Mouse (Mus musculus) MEL (cell line): Measurements from ENCODE around the gene Prex1. TPM values are rescaled to one million over a fixed set of nuclear protein-coding genes. Genes with fewer than 3 reads are reported as not detected.

Experiments used
- DNase-seq: peaks from one replicate; pipeline ENCODE4 v3.0.0; 2011; ENCODE audit warnings: low read depth, low spot score
- H3K27ac ChIP-seq: 2 replicates; pipeline ENCODE4 v1.5.1; 2012; ENCODE audit warnings: low read depth, mild to moderate bottlenecking, control low read depth, low read length, moderate library complexity; ENCODE audit not compliant: control insufficient read depth
- H3K27me3 ChIP-seq, 2 experiments: fragments of 150-350 bp in 1 of 2; sonication (generic) in 1 of 2; 2 replicates each; pipeline ENCODE4 v1.6.1; 2012; ENCODE audit warnings: low read length in 2 of 2, mild to moderate bottlenecking in 2 of 2, improper control_type of control experiment in 1 of 2, moderate library complexity in 1 of 2; ENCODE audit not compliant: insufficient read depth in 2 of 2, control insufficient read depth in 1 of 2
- H3K36me3 ChIP-seq, 2 experiments: 2 replicates each; pipeline ENCODE4 v1.6.1; 2012 to 2014; ENCODE audit warnings: low read length in 2 of 2, improper control_type of control experiment in 1 of 2, inconsistent platforms in 1 of 2, mild to moderate bottlenecking in 1 of 2; ENCODE audit not compliant: insufficient read depth in 2 of 2, control insufficient read depth in 1 of 2
- H3K4me1 ChIP-seq, 2 experiments: fragments of 150-350 bp in 1 of 2; sonication (generic) in 1 of 2; 2 replicates each; pipeline ENCODE4 v1.6.1; 2012; ENCODE audit warnings: low read length in 2 of 2, improper control_type of control experiment in 1 of 2, mild to moderate bottlenecking in 1 of 2; ENCODE audit not compliant: insufficient read depth in 2 of 2, control insufficient read depth in 1 of 2
- H3K4me3 ChIP-seq, 2 experiments: fragments of 150-350 bp in 1 of 2; sonication (generic) in 1 of 2; 2 replicates each; pipeline ENCODE4 v1.5.1; 2012; ENCODE audit warnings: low read depth in 2 of 2, low read length in 2 of 2, mild to moderate bottlenecking in 2 of 2, moderate library complexity in 2 of 2, control low read depth in 1 of 2, improper control_type of control experiment in 1 of 2; ENCODE audit not compliant: control insufficient read depth in 1 of 2, insufficient read depth in 1 of 2
- H3K79me2 ChIP-seq: 2 replicates; pipeline ENCODE4 v1.6.1; 2012; ENCODE audit warnings: mild to moderate bottlenecking, low read length, moderate library complexity; ENCODE audit not compliant: control insufficient read depth, poor library complexity, insufficient read depth
- H3K9ac ChIP-seq: 2 replicates; pipeline ENCODE4 v1.6.1; 2012; ENCODE audit warnings: low read depth, mild to moderate bottlenecking, control low read depth, low read length, moderate library complexity; ENCODE audit not compliant: control insufficient read depth, poor library complexity, severe bottlenecking
- H3K9me3 ChIP-seq: fragments of 150-350 bp; sonication (generic); replicated peaks from 2 replicates; pipeline ENCODE4 v1.6.1; 2012; ENCODE audit warnings: mild to moderate bottlenecking, low read length, improper control_type of control experiment, moderate library complexity; ENCODE audit not compliant: insufficient read depth
- BHLHE40 ChIP-seq: IDR thresholded peaks from 2 replicates; pipeline ENCODE4 v1.6.1; 2012; ENCODE audit warnings: low read depth, mild to moderate bottlenecking, inconsistent platforms, low read length, improper control_type of control experiment, borderline replicate concordance
- CHD1 ChIP-seq: IDR thresholded peaks from 2 replicates; pipeline ENCODE4 v1.6.1; 2012; ENCODE audit warnings: low read depth, mild to moderate bottlenecking, inconsistent platforms, low read length, improper control_type of control experiment
- CTCF ChIP-seq, 3 experiments: IDR thresholded peaks in 2 of 3; conservative IDR thresholded peaks in 1 of 3; 2 replicates each; pipeline ENCODE4 v1.5.1; 2011 to 2012; ENCODE audit warnings: low read length in 3 of 3, low read depth in 2 of 3, mild to moderate bottlenecking in 2 of 3, improper control_type of control experiment in 1 of 3, inconsistent platforms in 1 of 3, mixed read lengths in 1 of 3, moderate library complexity in 1 of 3; ENCODE audit not compliant: control insufficient read depth in 1 of 3, insufficient read depth in 1 of 3, poor library complexity in 1 of 3, severe bottlenecking in 1 of 3
- E2F4 ChIP-seq: IDR thresholded peaks from 2 replicates; pipeline ENCODE4 v1.6.1; 2011; ENCODE audit warnings: low read depth, low read length, improper control_type of control experiment, borderline replicate concordance
- ELF1 ChIP-seq: IDR thresholded peaks from 2 replicates; pipeline ENCODE4 v1.6.1; 2014; ENCODE audit warnings: low read depth, mild to moderate bottlenecking, inconsistent platforms, low read length, improper control_type of control experiment, moderate library complexity
- GABPA ChIP-seq: IDR thresholded peaks from 2 replicates; pipeline ENCODE4 v1.6.1; 2012; ENCODE audit warnings: low read depth, mild to moderate bottlenecking, inconsistent platforms, low read length, improper control_type of control experiment, moderate library complexity
- GATA1 ChIP-seq: IDR thresholded peaks from 2 replicates; pipeline ENCODE4 v1.6.1; 2011; ENCODE audit warnings: low read depth, low read length, improper control_type of control experiment
- HCFC1 ChIP-seq: IDR thresholded peaks from 2 replicates; pipeline ENCODE4 v1.6.1; 2012; ENCODE audit warnings: low read depth, mild to moderate bottlenecking, inconsistent platforms, low read length, improper control_type of control experiment, moderate library complexity
- JUND ChIP-seq: IDR thresholded peaks from 2 replicates; pipeline ENCODE4 v1.6.1; 2011; ENCODE audit warnings: low read depth, mild to moderate bottlenecking, improper control_type of control experiment, low read length
- KAT2A ChIP-seq: conservative IDR thresholded peaks from 2 replicates; pipeline ENCODE4 v1.6.1; 2012; ENCODE audit warnings: low read depth, low read length, improper control_type of control experiment, inconsistent platforms
- MAFK ChIP-seq: IDR thresholded peaks from 2 replicates; pipeline ENCODE4 v1.6.1; 2011; ENCODE audit warnings: low read depth, mild to moderate bottlenecking, low read length, improper control_type of control experiment, borderline replicate concordance
- MAX ChIP-seq: IDR thresholded peaks from 2 replicates; pipeline ENCODE4 v1.6.1; 2011; ENCODE audit warnings: low read length, improper control_type of control experiment
- MEF2A ChIP-seq: IDR thresholded peaks from 2 replicates; pipeline ENCODE4 v1.6.1; 2014; ENCODE audit warnings: low read depth, mild to moderate bottlenecking, inconsistent platforms, low read length, improper control_type of control experiment; ENCODE audit not compliant: poor library complexity, insufficient replicate concordance, severe bottlenecking; ENCODE audit errors: extremely low read depth
- MXI1 ChIP-seq: IDR thresholded peaks from 2 replicates; pipeline ENCODE4 v1.6.1; 2011; ENCODE audit warnings: mild to moderate bottlenecking, low read depth, low read length, improper control_type of control experiment
- MYC ChIP-seq: IDR thresholded peaks from 2 replicates; pipeline ENCODE4 v1.6.1; 2011; ENCODE audit warnings: low read depth, mild to moderate bottlenecking, low read length, improper control_type of control experiment, moderate library complexity
- NELFE ChIP-seq: IDR thresholded peaks from 2 replicates; pipeline ENCODE4 v1.6.1; 2011; ENCODE audit warnings: low read depth, low read length, improper control_type of control experiment
- NRF1 ChIP-seq: IDR thresholded peaks from 2 replicates; pipeline ENCODE4 v1.6.1; 2014; ENCODE audit warnings: low read depth, mild to moderate bottlenecking, inconsistent platforms, low read length, improper control_type of control experiment, moderate library complexity; ENCODE audit not compliant: poor library complexity, insufficient read depth, severe bottlenecking
- POLR2A ChIP-seq, 2 experiments: IDR thresholded peaks; 2 replicates each; pipeline ENCODE4 v1.6.1; 2011 to 2012; ENCODE audit warnings: low read length in 2 of 2, mild to moderate bottlenecking in 2 of 2, control low read depth in 1 of 2, improper control_type of control experiment in 1 of 2, low read depth in 1 of 2, moderate library complexity in 1 of 2; ENCODE audit not compliant: control insufficient read depth in 1 of 2, insufficient read depth in 1 of 2, poor library complexity in 1 of 2
- POLR2AphosphoS5 ChIP-seq: IDR thresholded peaks from 2 replicates; pipeline ENCODE4 v1.6.1; 2012; ENCODE audit warnings: low read depth, borderline replicate concordance, mild to moderate bottlenecking, inconsistent platforms, low read length, moderate library complexity, mixed read lengths
- RAD21 ChIP-seq: IDR thresholded peaks from 2 replicates; pipeline ENCODE4 v1.6.1; 2011; ENCODE audit warnings: mild to moderate bottlenecking, low read depth, low read length, improper control_type of control experiment
- RCOR1 ChIP-seq: IDR thresholded peaks from 2 replicates; pipeline ENCODE4 v1.6.1; 2012; ENCODE audit warnings: low read depth, mild to moderate bottlenecking, inconsistent platforms, low read length, improper control_type of control experiment
- SIN3A ChIP-seq: IDR thresholded peaks from 2 replicates; pipeline ENCODE4 v1.6.1; 2012; ENCODE audit warnings: low read length, improper control_type of control experiment, inconsistent platforms
- SMC3 ChIP-seq: IDR thresholded peaks from 2 replicates; pipeline ENCODE4 v1.6.1; 2011; ENCODE audit warnings: low read depth, low read length, improper control_type of control experiment
- TAL1 ChIP-seq: IDR thresholded peaks from 2 replicates; pipeline ENCODE4 v1.6.1; 2012; ENCODE audit warnings: mild to moderate bottlenecking, inconsistent platforms, low read length, moderate library complexity, mixed read lengths
- TCF12 ChIP-seq: IDR thresholded peaks from 2 replicates; pipeline ENCODE4 v1.6.1; 2014; ENCODE audit warnings: low read depth, mild to moderate bottlenecking, inconsistent platforms, low read length, improper control_type of control experiment, moderate library complexity
- UBTF ChIP-seq: IDR thresholded peaks from 2 replicates; pipeline ENCODE4 v1.6.1; 2012; ENCODE audit warnings: low read depth, mild to moderate bottlenecking, inconsistent platforms, low read length, improper control_type of control experiment, moderate library complexity, borderline replicate concordance; ENCODE audit not compliant: insufficient read depth
- USF2 ChIP-seq, 2 experiments: IDR thresholded peaks; 2 replicates each; pipeline ENCODE4 v1.6.1; 2011 to 2012; ENCODE audit warnings: improper control_type of control experiment in 2 of 2, low read length in 2 of 2, borderline replicate concordance in 1 of 2, inconsistent platforms in 1 of 2, low read depth in 1 of 2, mild to moderate bottlenecking in 1 of 2; ENCODE audit not compliant: insufficient read depth in 1 of 2
- ZKSCAN1 ChIP-seq: IDR thresholded peaks from 2 replicates; pipeline ENCODE4 v1.6.1; 2012; ENCODE audit warnings: low read depth, mild to moderate bottlenecking, inconsistent platforms, low read length, improper control_type of control experiment, moderate library complexity
- ZMIZ1 ChIP-seq: IDR thresholded peaks from 2 replicates; pipeline ENCODE4 v1.6.1; 2012; ENCODE audit warnings: low read depth, mild to moderate bottlenecking, inconsistent platforms, low read length, improper control_type of control experiment, moderate library complexity
- polyA plus RNA-seq, 2 experiments: library from polyadenylated mRNA; stranded (reverse) in 1 of 2; unstranded in 1 of 2; fragments of >175 nt in 1 of 2; fragments of >200 nt in 1 of 2; gene quantifications; 2 replicates each; pipeline versions ENCODE4 v1.2.1 to v1.2.4; 2012; ENCODE audit warnings: low replicate concordance in 2 of 2, low read depth in 1 of 2; ENCODE audit not compliant: insufficient read length in 2 of 2, insufficient read depth in 1 of 2, missing spikeins in 1 of 2
- total RNA-seq: library from RNA; depleted of rRNA; stranded (reverse); fragments of 300-350 nt; gene quantifications from 2 replicates; pipeline ENCODE4 v1.2.3, GENCODE M21; 2012

Prex1 gene
- total and polyA plus RNA-seq, 3 experiments, result 8.0 to 33.1 (median 15.8) TPM

GRCm38 (mm10) chr2:166655308-166655707, 58.3 kb downstream of the Prex1 start:
- no peak overlapping the region for H3K4me3 ChIP-seq
- H3K36me3 ChIP-seq, result peaks cover 0 to 19% of the 10 kb centered on the region in 2 experiments; a peak in 2 of 4 replicates
- H3K9me3 ChIP-seq, result no peaks in the 10 kb centered on the region
- peak overlapping the region; percentile 72 for H3K27ac ChIP-seq
- peaks cover 12 to 28% of the 10 kb centered on the region in 2 experiments for H3K4me1 ChIP-seq
- peak; percentile 70 for DNase-seq
- no peak for TF ChIP-seq MAFK
- TF ChIP-seq JUND, result no peak
- TF ChIP-seq SMC3, result no peak
- no peak for TF ChIP-seq NRF1
- TF ChIP-seq SIN3A, result peak; percentile 9; the same call in 1 of the 2 replicates
- no peak for TF ChIP-seq TAL1
- no peak for TF ChIP-seq ZKSCAN1
- TF ChIP-seq KAT2A, result no peak
- TF ChIP-seq TCF12, result no peak
- no peak for TF ChIP-seq POLR2A (IDR thresholded peaks at IDR 0.05; ENCODE audit: control insufficient read depth in 1 of 2, insufficient read depth in 1 of 2, low read depth in 1 of 2, low read length in 2 of 2, poor library complexity in 1 of 2)
- TF ChIP-seq MYC, result no peak
- no peak for TF ChIP-seq CTCF (IDR thresholded peaks at IDR 0.05 in 2 of 3, conservative IDR thresholded peaks at IDR 0.05 in 1 of 3; ENCODE audit: control insufficient read depth in 1 of 3, insufficient read depth in 1 of 3, low read depth in 2 of 3, low read length in 3 of 3, poor library complexity in 1 of 3, severe bottlenecking in 1 of 3)
- no peak for TF ChIP-seq NELFE
- no peak for TF ChIP-seq E2F4
- TF ChIP-seq UBTF, result no peak
- TF ChIP-seq ZMIZ1, result no peak
- no peak for TF ChIP-seq GABPA
- peak; percentile 24; the same call in 1 of the 2 replicates for TF ChIP-seq ELF1
- no peak for TF ChIP-seq POLR2AphosphoS5
- TF ChIP-seq MEF2A, result no peak
- no peak for TF ChIP-seq HCFC1
- TF ChIP-seq RCOR1, result no peak
- TF ChIP-seq USF2 (IDR thresholded peaks at IDR 0.05; ENCODE audit: borderline replicate concordance in 1 of 2, insufficient read depth in 1 of 2, low read depth in 1 of 2, low read length in 2 of 2), result no peak
- TF ChIP-seq BHLHE40, result no peak
- peak; percentile 47; the same call in 1 of the 2 replicates for TF ChIP-seq GATA1
- TF ChIP-seq MAX, result no peak
- no peak for TF ChIP-seq CHD1
- no peak for TF ChIP-seq RAD21
- peak; percentile 59; the same call in 1 of the 2 replicates for TF ChIP-seq MXI1
- TF ChIP-seq, all 39 proteins: peak for 4
- Histone ChIP-seq H3K27me3 (no peaks in the 10 kb centered on the region), H3K79me2 (no peaks in the 10 kb centered on the region; the same call in 1 of the 2 replicates), H3K9ac (no peak overlapping the region; the same call in 1 of the 2 replicates)
